Mouse (Mus musculus) adipocyte (in vitro differentiated cells): ENCODE measurements around the gene Agrp.

ENCODE experiments used
- DNase-seq: peaks from one replicate; pipeline ENCODE4 v3.0.0-alpha.2; 2016; ENCODE audit warnings: low spot score

Gene Agrp

GRCm38 (mm10) chr8:105636963-105637510, at the start of gene Agrp:
Gene Agrp, minus strand, starts transcription at chr8:105637393.
- peak; percentile 54 for DNase-seq

- no peak for DNase-seq
Measured at GRCm38 (mm10) chr8:105686551-105686950, 49.4 kb upstream of the Agrp start.

- peak; percentile 18 for DNase-seq
Measured at GRCm38 (mm10) chr8:105685796-105686308, 48.7 kb upstream of the Agrp start, which contains the start of gene Carmil2. Gene Carmil2, plus strand, starts transcription at chr8:105686274.

GRCm38 (mm10) chr8:105685325-105685724, 48.1 kb upstream of the Agrp start:
- no peak for DNase-seq

- peak; percentile 42 for DNase-seq
Measured at GRCm38 (mm10) chr8:105677891-105678290, 40.7 kb upstream of the Agrp start.

GRCm38 (mm10) chr8:105661167-105661566, 24.0 kb upstream of the Agrp start:
- DNase-seq: peak; percentile 51

- DNase-seq: no peak
Measured at GRCm38 (mm10) chr8:105657641-105658040, 20.4 kb upstream of the Agrp start.

GRCm38 (mm10) chr8:105648929-105649328, 11.7 kb upstream of the Agrp start:
- no peak for DNase-seq

- DNase-seq: no peak
Measured at GRCm38 (mm10) chr8:105645205-105645604, 8.0 kb upstream of the Agrp start.

GRCm38 (mm10) chr8:105640511-105640910, 3.3 kb upstream of the Agrp start:
- peak; percentile 83 for DNase-seq

- no peak for DNase-seq
Measured at GRCm38 (mm10) chr8:105639835-105640234, 2.6 kb upstream of the Agrp start.

- DNase-seq: no peak
Measured at GRCm38 (mm10) chr8:105638510-105638909, 1.3 kb upstream of the Agrp start.

- DNase-seq: peak; percentile 77
Measured at GRCm38 (mm10) chr8:105637601-105638041, 428 bp upstream of the Agrp start.

GRCm38 (mm10) chr8:105636018-105636962, 903 bp downstream of the Agrp start, which contains the start of gene Ctcf:
Gene Ctcf, plus strand, starts transcription at chr8:105636568.
- peak; percentile 89 for DNase-seq

- DNase-seq: no peak
Measured at GRCm38 (mm10) chr8:105635481-105635880, 1.7 kb downstream of the Agrp start.

- no peak for DNase-seq
Measured at GRCm38 (mm10) chr8:105634771-105635458, 2.3 kb downstream of the Agrp start.

- no peak for DNase-seq
Measured at GRCm38 (mm10) chr8:105629337-105629736, 7.9 kb downstream of the Agrp start.

- DNase-seq: no peak
Measured at GRCm38 (mm10) chr8:105626086-105626485, 11.1 kb downstream of the Agrp start.

- DNase-seq: no peak
Measured at GRCm38 (mm10) chr8:105624831-105625230, 12.4 kb downstream of the Agrp start.

GRCm38 (mm10) chr8:105624401-105624800, 12.8 kb downstream of the Agrp start:
- DNase-seq: no peak

GRCm38 (mm10) chr8:105623679-105624245, 13.4 kb downstream of the Agrp start:
- DNase-seq: no peak

GRCm38 (mm10) chr8:105623118-105623517, 14.1 kb downstream of the Agrp start:
- no peak for DNase-seq
